Mouse (Mus musculus) midbrain, embryonic 15.5 days (tissue): ENCODE measurements at regions not wholly inside any gene's neighbourhood (a gene's known extent, or its start where the extent isn't known, plus 50 kb on each side); places are given as distances from the start of the nearest gene placed in this dataset.

Experiments used
- ATAC-seq: fragments of 200-750 bp; cut with Nextera tagmentation; replicated peaks from 2 replicates; pipeline ENCODE4 v1.8.0; 2017; ENCODE audit warnings: moderate TSS enrichment
- H3K27ac ChIP-seq: fragments of 300-500 bp; sonication (generic); 2 replicates; pipeline ENCODE4 v1.5.1; 2015; ENCODE audit warnings: mild to moderate bottlenecking, inconsistent platforms
- H3K27me3 ChIP-seq: fragments of 300-500 bp; sonication (generic); replicated peaks from 2 replicates; pipeline ENCODE4 v1.6.1; 2015; ENCODE audit warnings: inconsistent platforms
- H3K36me3 ChIP-seq: fragments of 300-500 bp; sonication (generic); replicated peaks from 2 replicates; pipeline ENCODE4 v1.6.1; 2015; ENCODE audit warnings: inconsistent platforms
- H3K4me1 ChIP-seq: fragments of 300-500 bp; sonication (generic); 2 replicates; pipeline ENCODE4 v1.6.1; 2015; ENCODE audit warnings: inconsistent platforms
- H3K4me2 ChIP-seq: fragments of 300-500 bp; sonication (generic); 2 replicates; pipeline ENCODE4 v1.6.1; 2015; ENCODE audit warnings: inconsistent platforms, mild to moderate bottlenecking, moderate library complexity
- H3K4me3 ChIP-seq: fragments of 300-500 bp; sonication (generic); 2 replicates; pipeline ENCODE4 v1.5.1; 2015; ENCODE audit warnings: mild to moderate bottlenecking, inconsistent platforms
- H3K9ac ChIP-seq: fragments of 300-500 bp; sonication (generic); 2 replicates; pipeline ENCODE4 v1.6.1; 2015; ENCODE audit warnings: mild to moderate bottlenecking, inconsistent platforms
- H3K9me3 ChIP-seq: fragments of 300-500 bp; sonication (generic); 2 replicates; pipeline ENCODE4 v1.6.1; 2016; ENCODE audit warnings: inconsistent platforms
- WGBS: fragments of 180-500 bp; shearing (Covaris S2); methylation state at CpG from one replicate; pipeline ENCODE4 v1.1.7; 2015; ENCODE audit warnings: mixed read lengths; 5-methylcytosine and 5-hydroxymethylcytosine counted together

GRCm38 (mm10) chr12:47252306-47252705 lies 433.6 kb upstream of the Nova1 start:
- no peaks in the 10 kb centered on the region for H3K9me3 ChIP-seq

GRCm38 (mm10) chr12:47243623-47244514 lies 425.1 kb upstream of the Nova1 start:
- H3K9ac ChIP-seq = no peak overlapping the region
- H3K36me3 ChIP-seq = no peaks in the 10 kb centered on the region
- no peaks in the 10 kb centered on the region for H3K9me3 ChIP-seq
- no peaks in the 10 kb centered on the region for H3K27me3 ChIP-seq
- H3K4me3 ChIP-seq = no peak overlapping the region
- no peak overlapping the region for H3K4me2 ChIP-seq
- no peaks in the 10 kb centered on the region for H3K4me1 ChIP-seq
- H3K27ac ChIP-seq = no peak overlapping the region
- ATAC-seq = no peak
- WGBS = 74% methylated on average over 3 of the region's 3 CpGs

More at GRCm38 (mm10) chr12:47252306-47252705, 433.6 kb upstream of the Nova1 start:
- no peak for ATAC-seq
- no peaks in the 10 kb centered on the region for H3K4me1 ChIP-seq
- H3K4me3 ChIP-seq = no peak overlapping the region
- no peaks in the 10 kb centered on the region for H3K27me3 ChIP-seq
- no peaks in the 10 kb centered on the region for H3K36me3 ChIP-seq
- H3K4me2 ChIP-seq = no peak overlapping the region
- no peak overlapping the region for H3K27ac ChIP-seq
- H3K9ac ChIP-seq = no peak overlapping the region

GRCm38 (mm10) chr12:47220016-47220415 lies 401.3 kb upstream of the Nova1 start:
- no peaks in the 10 kb centered on the region for H3K27me3 ChIP-seq
- no peak overlapping the region for H3K27ac ChIP-seq
- H3K36me3 ChIP-seq = no peaks in the 10 kb centered on the region
- 49% methylated on average over 4 of the region's 4 CpGs for WGBS
- no peak overlapping the region for H3K4me3 ChIP-seq
- no peak for ATAC-seq
- no peaks in the 10 kb centered on the region for H3K9me3 ChIP-seq
- no peaks in the 10 kb centered on the region for H3K4me1 ChIP-seq
- H3K9ac ChIP-seq = no peak overlapping the region
- no peak overlapping the region for H3K4me2 ChIP-seq

- H3K4me2 ChIP-seq = no peak overlapping the region
- H3K9me3 ChIP-seq = no peaks in the 10 kb centered on the region
- ATAC-seq = no peak
- H3K27ac ChIP-seq = no peak overlapping the region
- H3K4me3 ChIP-seq = no peak overlapping the region
- WGBS = 52% methylated on average over 2 of the region's 2 CpGs
- no peaks in the 10 kb centered on the region for H3K4me1 ChIP-seq
- no peak overlapping the region for H3K9ac ChIP-seq
- H3K36me3 ChIP-seq = no peaks in the 10 kb centered on the region
- H3K27me3 ChIP-seq = no peaks in the 10 kb centered on the region
Measured at GRCm38 (mm10) chr12:47219340-47219739, 400.6 kb upstream of the Nova1 start.

- Histone ChIP-seq H3K4me1 (no peaks in the 10 kb centered on the region), H3K36me3 (no peaks in the 10 kb centered on the region), H3K4me3 (no peak overlapping the region), H3K27me3 (no peaks in the 10 kb centered on the region), H3K9me3 (no peaks in the 10 kb centered on the region), H3K4me2 (no peak overlapping the region), H3K9ac (no peak overlapping the region), H3K27ac (no peak overlapping the region)
- ATAC-seq = no peak
- WGBS = 86% methylated on average over 4 of the region's 4 CpGs
Measured at GRCm38 (mm10) chr12:47211417-47212104, 392.8 kb upstream of the Nova1 start.

- ATAC-seq = no peak
- WGBS = 69% methylated on average over 1 of the region's 1 CpGs
- no peak overlapping the region for H3K9ac ChIP-seq
- no peaks in the 10 kb centered on the region for H3K4me1 ChIP-seq
- H3K4me3 ChIP-seq = no peak overlapping the region
- H3K4me2 ChIP-seq = no peak overlapping the region
- no peaks in the 10 kb centered on the region for H3K36me3 ChIP-seq
- H3K27me3 ChIP-seq = no peaks in the 10 kb centered on the region
- no peak overlapping the region for H3K27ac ChIP-seq
- H3K9me3 ChIP-seq = no peaks in the 10 kb centered on the region
Measured at GRCm38 (mm10) chr12:47202936-47203335, 384.2 kb upstream of the Nova1 start.

- no peaks in the 10 kb centered on the region for H3K27me3 ChIP-seq
- no peak overlapping the region for H3K4me2 ChIP-seq
- ATAC-seq = no peak
- H3K27ac ChIP-seq = no peak overlapping the region
- no peaks in the 10 kb centered on the region for H3K36me3 ChIP-seq
- no peaks in the 10 kb centered on the region for H3K4me1 ChIP-seq
- H3K4me3 ChIP-seq = no peak overlapping the region
- no peak overlapping the region for H3K9ac ChIP-seq
- 84% methylated on average over 6 of the region's 6 CpGs for WGBS
- no peaks in the 10 kb centered on the region for H3K9me3 ChIP-seq
Measured at GRCm38 (mm10) chr12:47198609-47199008, 379.9 kb upstream of the Nova1 start.

GRCm38 (mm10) chr12:47164736-47165135 lies 346.0 kb upstream of the Nova1 start:
- ATAC-seq = peak; percentile 73
- WGBS = 32% methylated on average over 8 of the region's 8 CpGs
- Histone ChIP-seq H3K36me3 (no peaks in the 10 kb centered on the region), H3K9me3 (no peaks in the 10 kb centered on the region), H3K9ac (peak overlapping the region; percentile 21; the same call in 1 of the 2 replicates), H3K27ac (peak overlapping the region; percentile 82), H3K4me2 (peak overlapping the region; percentile 44), H3K4me3 (peak overlapping the region; percentile 23), H3K27me3 (no peaks in the 10 kb centered on the region), H3K4me1 (peaks cover 24% of the 10 kb centered on the region)

GRCm38 (mm10) chr12:47164031-47164717 lies 345.4 kb upstream of the Nova1 start:
- no peaks in the 10 kb centered on the region for H3K36me3 ChIP-seq
- H3K4me1 ChIP-seq = peaks cover 24% of the 10 kb centered on the region
- peak overlapping the region; percentile 23 for H3K4me3 ChIP-seq
- 13% methylated on average over 15 of the region's 15 CpGs for WGBS
- H3K27ac ChIP-seq = peak overlapping the region; percentile 82
- ATAC-seq = peak; percentile 94
- peak overlapping the region; percentile 44 for H3K4me2 ChIP-seq
- H3K9ac ChIP-seq = peak overlapping the region; percentile 21; the same call in 1 of the 2 replicates
- no peaks in the 10 kb centered on the region for H3K9me3 ChIP-seq
- no peaks in the 10 kb centered on the region for H3K27me3 ChIP-seq

- H3K27me3 ChIP-seq = no peaks in the 10 kb centered on the region
- peak overlapping the region; percentile 22; the same call in 1 of the 2 replicates for H3K4me2 ChIP-seq
- 5% methylated on average over 1 of the region's 1 CpGs for WGBS
- peaks cover 24% of the 10 kb centered on the region for H3K4me1 ChIP-seq
- H3K4me3 ChIP-seq = no peak overlapping the region
- peak; percentile 28 for ATAC-seq
- no peaks in the 10 kb centered on the region for H3K36me3 ChIP-seq
- H3K27ac ChIP-seq = peak overlapping the region; percentile 75
- H3K9ac ChIP-seq = no peak overlapping the region
- no peaks in the 10 kb centered on the region for H3K9me3 ChIP-seq
Measured at GRCm38 (mm10) chr12:47163171-47163570, 344.4 kb upstream of the Nova1 start.

GRCm38 (mm10) chr12:47162624-47163151 lies 344.0 kb upstream of the Nova1 start:
- Histone ChIP-seq H3K9me3 (no peaks in the 10 kb centered on the region), H3K27ac (peak overlapping the region; percentile 75), H3K4me2 (peak overlapping the region; percentile 22; the same call in 1 of the 2 replicates), H3K4me1 (peaks cover 24% of the 10 kb centered on the region), H3K36me3 (no peaks in the 10 kb centered on the region), H3K9ac (no peak overlapping the region), H3K4me3 (no peak overlapping the region), H3K27me3 (no peaks in the 10 kb centered on the region)
- peak; percentile 43; the same call in 1 of the 2 replicates for ATAC-seq
- 15% methylated on average over 6 of the region's 6 CpGs for WGBS

- H3K4me2 ChIP-seq = no peak overlapping the region
- ATAC-seq = no peak
- H3K36me3 ChIP-seq = no peaks in the 10 kb centered on the region
- H3K9ac ChIP-seq = no peak overlapping the region
- WGBS = 90% methylated on average over 1 of the region's 1 CpGs
- no peaks in the 10 kb centered on the region for H3K9me3 ChIP-seq
- peaks cover 24% of the 10 kb centered on the region for H3K4me1 ChIP-seq
- H3K4me3 ChIP-seq = no peak overlapping the region
- no peak overlapping the region for H3K27ac ChIP-seq
- no peaks in the 10 kb centered on the region for H3K27me3 ChIP-seq
Measured at GRCm38 (mm10) chr12:47160626-47161025, 341.9 kb upstream of the Nova1 start.
